Mouse (Mus musculus) MEL (cell line): ENCODE data around the gene Jmjd1c.

ENCODE experiments used
- CTCF ChIP-seq, 3 experiments: IDR thresholded peaks in 2 of 3; conservative IDR thresholded peaks in 1 of 3; 2 replicates each; pipeline ENCODE4 v1.5.1; 2011 to 2012; ENCODE audit warnings: low read length in 3 of 3, low read depth in 2 of 3, mild to moderate bottlenecking in 2 of 3, improper control_type of control experiment in 1 of 3, inconsistent platforms in 1 of 3, mixed read lengths in 1 of 3, moderate library complexity in 1 of 3; ENCODE audit not compliant: control insufficient read depth in 1 of 3, insufficient read depth in 1 of 3, poor library complexity in 1 of 3, severe bottlenecking in 1 of 3
- ELF1 ChIP-seq: IDR thresholded peaks from 2 replicates; pipeline ENCODE4 v1.6.1; 2014; ENCODE audit warnings: low read depth, mild to moderate bottlenecking, inconsistent platforms, low read length, improper control_type of control experiment, moderate library complexity
- EP300 ChIP-seq, 2 experiments: IDR thresholded peaks; 2 replicates each; pipeline ENCODE4 v1.6.1; 2011; ENCODE audit warnings: improper control_type of control experiment in 2 of 2, low read length in 2 of 2, low read depth in 1 of 2, mild to moderate bottlenecking in 1 of 2
- GABPA ChIP-seq: IDR thresholded peaks from 2 replicates; pipeline ENCODE4 v1.6.1; 2012; ENCODE audit warnings: low read depth, mild to moderate bottlenecking, inconsistent platforms, low read length, improper control_type of control experiment, moderate library complexity
- GATA1 ChIP-seq: IDR thresholded peaks from 2 replicates; pipeline ENCODE4 v1.6.1; 2011; ENCODE audit warnings: low read depth, low read length, improper control_type of control experiment
- MAFK ChIP-seq: IDR thresholded peaks from 2 replicates; pipeline ENCODE4 v1.6.1; 2011; ENCODE audit warnings: low read depth, mild to moderate bottlenecking, low read length, improper control_type of control experiment, borderline replicate concordance
- MAX ChIP-seq: IDR thresholded peaks from 2 replicates; pipeline ENCODE4 v1.6.1; 2011; ENCODE audit warnings: low read length, improper control_type of control experiment
- MEF2A ChIP-seq: IDR thresholded peaks from 2 replicates; pipeline ENCODE4 v1.6.1; 2014; ENCODE audit warnings: low read depth, mild to moderate bottlenecking, inconsistent platforms, low read length, improper control_type of control experiment; ENCODE audit not compliant: poor library complexity, insufficient replicate concordance, severe bottlenecking; ENCODE audit errors: extremely low read depth
- POLR2A ChIP-seq, 2 experiments: IDR thresholded peaks; 2 replicates each; pipeline ENCODE4 v1.6.1; 2011 to 2012; ENCODE audit warnings: low read length in 2 of 2, mild to moderate bottlenecking in 2 of 2, control low read depth in 1 of 2, improper control_type of control experiment in 1 of 2, low read depth in 1 of 2, moderate library complexity in 1 of 2; ENCODE audit not compliant: control insufficient read depth in 1 of 2, insufficient read depth in 1 of 2, poor library complexity in 1 of 2
- SMC3 ChIP-seq: IDR thresholded peaks from 2 replicates; pipeline ENCODE4 v1.6.1; 2011; ENCODE audit warnings: low read depth, low read length, improper control_type of control experiment
- TCF12 ChIP-seq: IDR thresholded peaks from 2 replicates; pipeline ENCODE4 v1.6.1; 2014; ENCODE audit warnings: low read depth, mild to moderate bottlenecking, inconsistent platforms, low read length, improper control_type of control experiment, moderate library complexity
- USF1 ChIP-seq: IDR thresholded peaks from 2 replicates; pipeline ENCODE4 v1.6.1; 2014; ENCODE audit warnings: low read depth, mild to moderate bottlenecking, inconsistent platforms, low read length, improper control_type of control experiment, moderate library complexity
- ZNF384 ChIP-seq: IDR thresholded peaks from 2 replicates; pipeline ENCODE4 v1.6.1; 2012; ENCODE audit warnings: low read depth, mild to moderate bottlenecking, inconsistent platforms, low read length, improper control_type of control experiment

DNA sequence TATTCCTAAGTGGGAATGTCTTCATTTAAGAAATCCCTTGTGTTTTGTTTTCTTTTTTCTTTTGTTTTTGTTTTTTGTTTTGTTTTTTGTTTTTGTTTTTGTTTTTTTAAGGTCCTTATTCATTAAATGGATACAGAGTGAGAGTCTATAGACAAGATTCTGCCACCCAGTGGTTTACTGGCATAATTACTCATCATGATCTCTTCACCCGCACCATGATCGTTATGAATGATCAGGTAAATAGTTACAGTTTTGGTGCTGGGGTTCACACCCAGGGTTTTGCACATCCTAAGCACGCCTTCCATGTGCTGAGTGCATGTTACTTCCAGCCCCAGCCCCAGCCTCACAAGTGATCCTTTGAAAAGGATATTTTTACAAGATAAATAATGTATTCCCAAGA is 120.9 kb downstream of the Jmjd1c start:
- TF ChIP-seq CTCF (IDR thresholded peaks at IDR 0.05 in 2 of 3, conservative IDR thresholded peaks at IDR 0.05 in 1 of 3; ENCODE audit: control insufficient read depth in 1 of 3, insufficient read depth in 1 of 3, low read depth in 2 of 3, low read length in 3 of 3, poor library complexity in 1 of 3, severe bottlenecking in 1 of 3): peak in 2 of 3 experiments; percentile 14 to 51; a peak in 2 of 6 replicates
- TF ChIP-seq EP300 (IDR thresholded peaks at IDR 0.05; ENCODE audit: low read depth in 1 of 2, low read length in 2 of 2): no peak
- TF ChIP-seq TCF12: no peak
- no peak for TF ChIP-seq POLR2A (IDR thresholded peaks at IDR 0.05; ENCODE audit: control insufficient read depth in 1 of 2, insufficient read depth in 1 of 2, low read depth in 1 of 2, low read length in 2 of 2, poor library complexity in 1 of 2)
- peak; percentile 65 for TF ChIP-seq SMC3
- no peak for TF ChIP-seq MEF2A
- TF ChIP-seq GATA1: no peak
- no peak for TF ChIP-seq MAFK
- TF ChIP-seq ZNF384: no peak
- no peak for TF ChIP-seq ELF1
- no peak for TF ChIP-seq USF1
- TF ChIP-seq MAX: no peak
- no peak for TF ChIP-seq GABPA
